Mouse (Mus musculus) heart, postnatal 0 days (tissue): ENCODE measurements around the gene Sac3d1. TPM values are rescaled to one million over a fixed set of nuclear protein-coding genes. Genes with fewer than 3 reads are reported as not detected.

Experiments used
- ATAC-seq: fragments of 200-750 bp; cut with Nextera tagmentation; 2 replicates; pipeline ENCODE4 v1.8.0; 2017; ENCODE audit warnings: low read depth, moderate number of reproducible peaks, moderate library complexity; ENCODE audit not compliant: insufficient read depth
- DNase-seq: peaks from one replicate; pipeline ENCODE4 v3.0.0-alpha.2; 2016; ENCODE audit warnings: low spot score
- H3K27ac ChIP-seq: fragments of 300-500 bp; sonication (generic); 2 replicates; pipeline ENCODE4 v1.5.1; 2014; ENCODE audit warnings: low read depth, mild to moderate bottlenecking
- H3K27me3 ChIP-seq: fragments of 300-500 bp; sonication (generic); 2 replicates; pipeline ENCODE4 v1.6.1; 2014; ENCODE audit warnings: low read length, mixed read lengths; ENCODE audit not compliant: control insufficient read depth, insufficient read depth
- H3K36me3 ChIP-seq: fragments of 300-500 bp; sonication (generic); replicated peaks from 2 replicates; pipeline ENCODE4 v1.6.1; 2014; ENCODE audit warnings: low read length, mixed read lengths; ENCODE audit not compliant: control insufficient read depth, insufficient read depth
- H3K4me1 ChIP-seq: fragments of 300-500 bp; sonication (generic); 2 replicates; pipeline ENCODE4 v1.6.1; 2014; ENCODE audit warnings: antibody characterized with exemption; ENCODE audit not compliant: control insufficient read depth, insufficient read depth
- H3K4me2 ChIP-seq: fragments of 300-500 bp; sonication (generic); 2 replicates; pipeline ENCODE4 v1.6.1; 2014; ENCODE audit warnings: low read depth, mild to moderate bottlenecking, low read length, moderate library complexity
- H3K4me3 ChIP-seq: fragments of 300-500 bp; sonication (generic); 2 replicates; pipeline ENCODE4 v1.5.1; 2014; ENCODE audit warnings: low read depth, low read length
- H3K9ac ChIP-seq: fragments of 300-500 bp; sonication (generic); replicated peaks from 2 replicates; pipeline ENCODE4 v1.6.1; 2014; ENCODE audit warnings: low read depth, low read length, mixed read lengths
- H3K9me3 ChIP-seq: fragments of 300-500 bp; sonication (generic); replicated peaks from 2 replicates; pipeline ENCODE4 v1.6.1; 2016; ENCODE audit warnings: low read length; ENCODE audit not compliant: control insufficient read depth
- CTCF ChIP-seq: IDR thresholded peaks from 2 replicates; pipeline ENCODE4 v1.5.1; 2016; ENCODE audit warnings: antibody characterized with exemption, control low read depth, low read depth
- EP300 ChIP-seq: IDR thresholded peaks from 2 replicates; pipeline ENCODE4 v1.6.1; 2016; ENCODE audit warnings: antibody characterized with exemption, low read depth
- WGBS: fragments of 180-500 bp; shearing (Covaris S2); extraction: QIAGEN DNeasy Blood & Tissue Kit; methylation state at CpG from one replicate; pipeline ENCODE4 v1.1.7; 2014; 5-methylcytosine and 5-hydroxymethylcytosine counted together
- polyA plus RNA-seq: library from polyadenylated mRNA; unstranded; fragments of >200 nt; fragmentation: Nextera tagmentation; extraction: Ambion mirVana; gene quantifications from 2 replicates; pipeline ENCODE4 v1.2.1, GENCODE M21; 2015
- total RNA-seq: library from RNA; depleted of rRNA; stranded (reverse); fragments of >200 nt; gene quantifications from 2 replicates; pipeline ENCODE4 v1.2.3, GENCODE M21; 2014; ENCODE audit warnings: low replicate concordance; rRNA removed

Gene Sac3d1
- total and polyA plus RNA-seq, 2 experiments from 2014 or later: 25.8 to 46.5 TPM

GRCm38 (mm10) chr19:6068951-6069350, 49.5 kb downstream of the Sac3d1 start:
- peaks cover 13% of the 10 kb centered on the region for H3K4me1 ChIP-seq
- no peak for DNase-seq
- TF ChIP-seq CTCF: no peak
- no peak for TF ChIP-seq EP300
- no peaks in the 10 kb centered on the region for H3K9me3 ChIP-seq
- H3K27ac ChIP-seq: no peak overlapping the region
- WGBS: 72% methylated on average over 4 of the region's 4 CpGs
- H3K4me3 ChIP-seq: no peak overlapping the region
- no peak overlapping the region for H3K9ac ChIP-seq
- no peak overlapping the region for H3K4me2 ChIP-seq
- no peaks in the 10 kb centered on the region for H3K27me3 ChIP-seq
- no peak for ATAC-seq
- peaks cover 42% of the 10 kb centered on the region for H3K36me3 ChIP-seq

DNA sequence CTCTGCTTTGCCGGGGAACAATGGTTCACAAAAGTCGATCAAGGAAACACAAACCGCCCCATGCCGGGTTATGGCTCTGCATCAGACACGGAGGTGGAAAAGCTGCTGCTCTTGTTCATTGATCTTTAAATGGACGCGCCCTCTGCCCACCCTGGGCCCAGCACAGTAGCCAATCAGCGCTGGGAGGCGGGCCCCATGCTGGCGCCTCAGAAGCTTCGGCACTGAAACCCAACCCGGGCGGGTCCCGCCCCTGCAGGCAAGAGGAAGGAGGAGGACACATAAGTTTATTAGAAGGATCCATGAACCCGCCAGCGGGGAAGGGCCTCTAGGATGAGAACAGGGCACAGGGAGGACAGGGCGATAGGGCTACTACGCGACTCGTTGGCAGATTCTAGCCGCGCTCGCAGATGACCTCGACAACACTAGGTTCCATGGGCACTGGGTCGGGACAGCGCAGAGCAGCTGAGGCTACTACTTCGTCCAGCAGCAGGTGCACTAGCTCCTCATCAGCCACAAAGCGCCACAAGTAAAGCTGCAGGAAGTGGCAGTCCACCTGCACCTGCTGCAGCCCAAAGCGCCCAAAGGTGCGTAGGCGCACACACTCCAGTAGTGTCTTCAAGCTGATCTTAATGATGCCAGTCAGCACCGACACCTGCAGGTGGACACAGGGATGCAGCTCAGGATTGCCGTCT, 50.6 kb downstream of the Sac3d1 start, which contains the start of gene Tm7sf2:
Gene Tm7sf2 (minus strand): TSS at position 650 of the 692 bp plus-strand sequence.
- ATAC-seq (peak; percentile 89), DNase-seq (peak; percentile 77)
- H3K9ac ChIP-seq: peak within 1 kb of the TSS; percentile 55
- H3K36me3 ChIP-seq: peaks cover 38% of the 10 kb centered on the region
- peak within 1 kb of the TSS; percentile 49 for H3K4me3 ChIP-seq
- 0 out of 2 replicates have a peak within 1 kb of the TSS, but pooled peaks have one; percentile 5 for H3K27ac ChIP-seq
- H3K4me1 ChIP-seq: peaks cover 14% of the 10 kb centered on the region
- TF ChIP-seq EP300 (no peak), CTCF (no peak)
- WGBS: 13% methylated on average over 33 of the region's 33 CpGs
- H3K4me2 ChIP-seq: peak within 1 kb of the TSS; percentile 93
- no peaks in the 10 kb centered on the region for H3K27me3 ChIP-seq
- no peaks in the 10 kb centered on the region for H3K9me3 ChIP-seq

DNA sequence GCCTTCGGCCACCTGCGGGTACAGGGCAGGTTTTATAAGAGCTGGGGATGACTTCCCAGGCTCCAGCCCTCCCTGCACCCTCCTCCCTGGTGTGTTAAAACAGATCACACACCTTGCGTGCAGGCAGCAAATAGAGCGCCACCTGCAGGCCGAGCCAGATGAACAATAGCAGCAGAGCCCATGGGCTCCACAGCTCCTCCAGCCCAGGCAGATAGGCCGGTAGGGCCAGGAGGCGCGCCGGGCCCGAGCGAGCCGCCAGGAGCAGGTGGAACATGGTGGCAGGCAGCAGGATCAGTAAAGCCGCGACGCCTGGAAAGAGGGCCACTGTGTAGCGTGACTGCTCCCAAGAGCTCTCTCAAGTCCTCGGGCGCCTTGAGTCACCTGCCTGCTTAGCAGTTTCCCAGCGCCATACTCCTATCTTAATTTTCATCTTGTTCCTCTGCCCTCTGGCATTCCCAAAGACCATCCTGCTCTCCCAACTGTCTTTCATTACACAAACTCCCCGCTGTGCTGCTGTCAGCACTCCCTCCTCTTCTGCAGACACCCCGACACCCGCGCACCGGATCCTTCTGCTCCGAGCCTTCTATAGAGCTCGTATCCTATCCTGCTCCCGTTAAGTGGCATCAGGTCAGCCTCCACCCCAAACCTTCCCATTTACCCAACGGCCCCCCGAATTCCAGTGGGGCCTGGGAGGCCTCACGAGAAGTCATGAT, 51.3 kb downstream of the Sac3d1 start:
- H3K4me1 ChIP-seq: peaks cover 21% of the 10 kb centered on the region
- H3K36me3 ChIP-seq: peaks cover 32% of the 10 kb centered on the region
- no peaks in the 10 kb centered on the region for H3K9me3 ChIP-seq
- H3K4me2 ChIP-seq: peak overlapping the region; percentile 93
- DNase-seq (peak; percentile 73), ATAC-seq (peak; percentile 65)
- TF ChIP-seq EP300 (no peak), CTCF (peak; percentile 81)
- H3K27ac ChIP-seq: no peak overlapping the region
- peak overlapping the region; percentile 55 for H3K9ac ChIP-seq
- H3K27me3 ChIP-seq: no peaks in the 10 kb centered on the region
- WGBS: 2% methylated on average over 30 of the region's 30 CpGs
- H3K4me3 ChIP-seq: peak overlapping the region; percentile 49

DNA sequence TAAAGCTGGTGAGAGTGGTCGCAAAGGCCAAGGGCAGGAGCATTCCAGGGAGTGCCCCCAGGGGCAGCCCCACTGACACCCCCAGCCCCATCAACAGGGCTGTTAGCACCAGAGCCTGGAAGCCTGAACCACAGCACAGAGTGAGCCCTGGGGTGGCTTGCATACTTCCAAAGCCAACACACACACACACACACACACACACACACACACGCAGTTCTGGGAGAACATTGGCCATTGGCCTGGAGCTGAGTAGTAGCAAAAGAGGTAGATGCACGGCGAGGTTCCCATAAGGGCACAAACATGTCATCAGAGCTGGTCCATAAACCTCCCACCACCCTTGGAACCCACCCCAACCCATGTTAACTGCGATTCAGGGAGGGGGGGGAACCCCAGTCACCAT, 51.9 kb downstream of the Sac3d1 start:
- peak overlapping the region; percentile 93 for H3K4me2 ChIP-seq
- H3K4me1 ChIP-seq: peaks cover 26% of the 10 kb centered on the region
- ATAC-seq: no peak
- DNase-seq: no peak
- no peak overlapping the region for H3K27ac ChIP-seq
- H3K36me3 ChIP-seq: peaks cover 32% of the 10 kb centered on the region
- H3K9me3 ChIP-seq: no peaks in the 10 kb centered on the region
- no peak overlapping the region for H3K9ac ChIP-seq
- TF ChIP-seq CTCF (no peak), EP300 (no peak)
- H3K4me3 ChIP-seq: peak overlapping the region; percentile 49; the same call in 1 of the 2 replicates
- H3K27me3 ChIP-seq: no peaks in the 10 kb centered on the region
- 30% methylated on average over 5 of the region's 5 CpGs for WGBS

Other genes with a start within 250 kb of the Sac3d1 start
Only the 30 nearest of the 32 such genes appear.
- 3.1 and 4.8 TPM in 2 replicates for gene Slc25a45, start 240.8 kb downstream of the Sac3d1 start, total RNA-seq
- gene Slc25a45, start 240.8 kb downstream of the Sac3d1 start, polyA plus RNA-seq: 2.8 and 2.9 TPM in 2 replicates
- 0.81 and 3.3 TPM in 2 replicates for gene Tigd3, start 224.5 kb downstream of the Sac3d1 start, total RNA-seq
- 0.85 and 0.91 TPM in 2 replicates for gene Tigd3, start 224.5 kb downstream of the Sac3d1 start, polyA plus RNA-seq
- gene Dpf2, start 205.6 kb downstream of the Sac3d1 start, total RNA-seq: 57.8 and 91.8 TPM in 2 replicates
- 60.5 and 61.4 TPM in 2 replicates for gene Dpf2, start 205.6 kb downstream of the Sac3d1 start, polyA plus RNA-seq
- 15.7 and 17.4 TPM in 2 replicates for gene Cdc42ep2, start 193.8 kb downstream of the Sac3d1 start, total RNA-seq
- 8.8 and 9.5 TPM in 2 replicates for gene Cdc42ep2, start 193.8 kb downstream of the Sac3d1 start, polyA plus RNA-seq
- 44.7 and 64.3 TPM in 2 replicates for gene Pola2, start 154.4 kb downstream of the Sac3d1 start, total RNA-seq
- gene Pola2, start 154.4 kb downstream of the Sac3d1 start, polyA plus RNA-seq: 32.7 and 34.1 TPM in 2 replicates
- gene Slc22a20, start 132.5 kb downstream of the Sac3d1 start, total RNA-seq: not detected in 2 replicates
- gene Slc22a20, start 132.5 kb downstream of the Sac3d1 start, polyA plus RNA-seq: not detected in 2 replicates
- 18.9 and 19.3 TPM in 2 replicates for gene Capn1, start 102.8 kb downstream of the Sac3d1 start, total RNA-seq
- gene Capn1, start 102.8 kb downstream of the Sac3d1 start, polyA plus RNA-seq: 4.9 and 5.3 TPM in 2 replicates
- 12.0 and 16.0 TPM in 2 replicates for gene Syvn1, start 72.1 kb downstream of the Sac3d1 start, total RNA-seq
- 9.2 and 10.2 TPM in 2 replicates for gene Syvn1, start 72.1 kb downstream of the Sac3d1 start, polyA plus RNA-seq
- 18.7 and 37.1 TPM in 2 replicates for gene Mrpl49, start 60.9 kb downstream of the Sac3d1 start, total RNA-seq
- gene Mrpl49, start 60.9 kb downstream of the Sac3d1 start, polyA plus RNA-seq: 49.7 and 53.5 TPM in 2 replicates
- 562 and 833 TPM in 2 replicates for gene Fau, start 60.8 kb downstream of the Sac3d1 start, total RNA-seq
- 484 and 508 TPM in 2 replicates for gene Fau, start 60.8 kb downstream of the Sac3d1 start, polyA plus RNA-seq
- gene Znhit2, start 57.5 kb downstream of the Sac3d1 start, total RNA-seq: 46.7 and 58.4 TPM in 2 replicates
- 21.4 and 22.7 TPM in 2 replicates for gene Znhit2, start 57.5 kb downstream of the Sac3d1 start, polyA plus RNA-seq
- 13.1 and 14.4 TPM in 2 replicates for gene Tm7sf2, start 50.3 kb downstream of the Sac3d1 start, total RNA-seq
- 3.2 and 3.3 TPM in 2 replicates for gene Tm7sf2, start 50.3 kb downstream of the Sac3d1 start, polyA plus RNA-seq
- gene Vps51, start 41.4 kb downstream of the Sac3d1 start, total RNA-seq: 55.2 and 59.7 TPM in 2 replicates
- 32.5 and 35.8 TPM in 2 replicates for gene Vps51, start 41.4 kb downstream of the Sac3d1 start, polyA plus RNA-seq
- not detected in 2 replicates for gene Tmem262, start 38.6 kb downstream of the Sac3d1 start, total RNA-seq
- not detected in 2 replicates for gene Tmem262, start 38.6 kb downstream of the Sac3d1 start, polyA plus RNA-seq
- not detected in 2 replicates for gene Gm28374, start 36.4 kb downstream of the Sac3d1 start, total RNA-seq
- 0.72 and 0.99 TPM in 2 replicates for gene Gm28374, start 36.4 kb downstream of the Sac3d1 start, polyA plus RNA-seq
- 50.8 and 55.5 TPM in 2 replicates for gene Zfpl1, start 33.7 kb downstream of the Sac3d1 start, total RNA-seq
- gene Zfpl1, start 33.7 kb downstream of the Sac3d1 start, polyA plus RNA-seq: 36.1 and 37.5 TPM in 2 replicates
- gene Cdca5, start 33.7 kb downstream of the Sac3d1 start, total RNA-seq: 2.2 and 6.8 TPM in 2 replicates
- gene Cdca5, start 33.7 kb downstream of the Sac3d1 start, polyA plus RNA-seq: 5.7 and 6.4 TPM in 2 replicates
- not detected in 2 replicates for gene AC131692.1, start 24.2 kb downstream of the Sac3d1 start, total RNA-seq
- gene AC131692.1, start 24.2 kb downstream of the Sac3d1 start, polyA plus RNA-seq: not detected in 2 replicates
- gene Naaladl1, start 12.9 kb downstream of the Sac3d1 start, total RNA-seq: not detected in 2 replicates
- 0.07 TPM in 1 of 2 replicates, not detected in the other for gene Naaladl1, start 12.9 kb downstream of the Sac3d1 start, polyA plus RNA-seq
- 30.5 and 55.7 TPM in 2 replicates for gene Snx15, start 9.7 kb upstream of the Sac3d1 start, total RNA-seq
- 17.5 and 18.5 TPM in 2 replicates for gene Snx15, start 9.7 kb upstream of the Sac3d1 start, polyA plus RNA-seq
- 0.46 TPM in 1 of 2 replicates, not detected in the other for gene Batf2, start 22.3 kb upstream of the Sac3d1 start, total RNA-seq
- gene Batf2, start 22.3 kb upstream of the Sac3d1 start, polyA plus RNA-seq: 0.16 and 0.18 TPM in 2 replicates
- 59.2 and 75.1 TPM in 2 replicates for gene Arl2, start 22.9 kb upstream of the Sac3d1 start, total RNA-seq
- gene Arl2, start 22.9 kb upstream of the Sac3d1 start, polyA plus RNA-seq: 96.6 and 105 TPM in 2 replicates
- not detected in 2 replicates for gene Majin, start 65.7 kb upstream of the Sac3d1 start, total RNA-seq
- not detected in 2 replicates for gene Majin, start 65.7 kb upstream of the Sac3d1 start, polyA plus RNA-seq
- gene Gpha2, start 107.7 kb upstream of the Sac3d1 start, total RNA-seq: not detected in 2 replicates
- gene Gpha2, start 107.7 kb upstream of the Sac3d1 start, polyA plus RNA-seq: not detected in 2 replicates
- gene Ppp2r5b, start 117.2 kb upstream of the Sac3d1 start, total RNA-seq: 20.6 and 40.3 TPM in 2 replicates
- 18.3 and 18.6 TPM in 2 replicates for gene Ppp2r5b, start 117.2 kb upstream of the Sac3d1 start, polyA plus RNA-seq
- gene Atg2a, start 123.0 kb upstream of the Sac3d1 start, total RNA-seq: 18.9 and 24.5 TPM in 2 replicates
- gene Atg2a, start 123.0 kb upstream of the Sac3d1 start, polyA plus RNA-seq: 4.7 and 5.6 TPM in 2 replicates
- gene Ehd1, start 158.1 kb upstream of the Sac3d1 start, total RNA-seq: 127 and 200 TPM in 2 replicates
- gene Ehd1, start 158.1 kb upstream of the Sac3d1 start, polyA plus RNA-seq: 56.4 and 60.3 TPM in 2 replicates
- 4.8 and 9.5 TPM in 2 replicates for gene Cdc42bpg, start 187.8 kb upstream of the Sac3d1 start, total RNA-seq
- gene Cdc42bpg, start 187.8 kb upstream of the Sac3d1 start, polyA plus RNA-seq: 0.49 and 0.51 TPM in 2 replicates
- 20.6 and 46.5 TPM in 2 replicates for gene Men1, start 216.3 kb upstream of the Sac3d1 start, total RNA-seq
- gene Men1, start 216.3 kb upstream of the Sac3d1 start, polyA plus RNA-seq: 20.1 and 20.3 TPM in 2 replicates
- 48.4 and 59.1 TPM in 2 replicates for gene Map4k2, start 222.5 kb upstream of the Sac3d1 start, total RNA-seq
- gene Map4k2, start 222.5 kb upstream of the Sac3d1 start, polyA plus RNA-seq: 9.6 and 10.1 TPM in 2 replicates